Mouse (Mus musculus) cerebellum, adult 2 months (tissue): Measurements from ENCODE around the gene Figla. TPM values are rescaled to one million over a fixed set of nuclear protein-coding genes. Genes with fewer than 3 reads are reported as not detected.
"Not testable (repeated sequence)": the region's sequence is repeated elsewhere in the genome, so short reads cannot be mapped to it uniquely, and the experiment has no call there.

Source experiments
- DNase-seq, 2 experiments: peaks; one replicate each; pipeline ENCODE4 v3.0.0; 2021
- H3K27ac ChIP-seq: fragments of 200-500 bp; 2 replicates; pipeline ENCODE4 v1.5.1; 2012; ENCODE audit warnings: low read length, control low read depth, inconsistent platforms; ENCODE audit not compliant: insufficient read depth
- H3K27me3 ChIP-seq: fragments of 200-500 bp; 2 replicates; pipeline ENCODE4 v1.6.1; 2012; ENCODE audit warnings: inconsistent platforms, mild to moderate bottlenecking, low read length, moderate library complexity; ENCODE audit not compliant: control insufficient read depth, insufficient read depth
- H3K4me1 ChIP-seq: fragments of 200-500 bp; 2 replicates; pipeline ENCODE4 v1.6.1; 2011; ENCODE audit warnings: low read length; ENCODE audit not compliant: control insufficient read depth, insufficient read depth
- H3K4me3 ChIP-seq: fragments of 200-500 bp; replicated peaks from 2 replicates; pipeline ENCODE3; 2011; ENCODE audit warnings: mild to moderate bottlenecking, low read depth, low read length, control low read depth; ENCODE audit not compliant: insufficient read depth
- CTCF ChIP-seq: fragments of 200-500 bp; IDR thresholded peaks from 2 replicates; pipeline ENCODE4 v1.5.1; 2011; ENCODE audit warnings: low read depth, mild to moderate bottlenecking, control low read depth, low read length, moderate library complexity, borderline replicate concordance; ENCODE audit not compliant: insufficient read depth
- POLR2A ChIP-seq: fragments of 200-500 bp; IDR thresholded peaks from 2 replicates; pipeline ENCODE4 v1.6.1; 2011; ENCODE audit warnings: low read length, control low read depth, borderline replicate concordance; ENCODE audit not compliant: insufficient read depth
- WGBS: fragments of 180-500 bp; shearing (Covaris S2); methylation state at CpG from one replicate; pipeline ENCODE4 v1.1.7; 2018; 5-methylcytosine and 5-hydroxymethylcytosine counted together
- polyA plus RNA-seq: library from polyadenylated mRNA; depleted of rRNA; stranded (reverse); fragments of >200 nt; gene quantifications from 2 replicates; pipeline ENCODE4 v1.2.3, GENCODE M21; 2012; rRNA removed

Figla gene
- not detected in 2 replicates for polyA plus RNA-seq

DNA sequence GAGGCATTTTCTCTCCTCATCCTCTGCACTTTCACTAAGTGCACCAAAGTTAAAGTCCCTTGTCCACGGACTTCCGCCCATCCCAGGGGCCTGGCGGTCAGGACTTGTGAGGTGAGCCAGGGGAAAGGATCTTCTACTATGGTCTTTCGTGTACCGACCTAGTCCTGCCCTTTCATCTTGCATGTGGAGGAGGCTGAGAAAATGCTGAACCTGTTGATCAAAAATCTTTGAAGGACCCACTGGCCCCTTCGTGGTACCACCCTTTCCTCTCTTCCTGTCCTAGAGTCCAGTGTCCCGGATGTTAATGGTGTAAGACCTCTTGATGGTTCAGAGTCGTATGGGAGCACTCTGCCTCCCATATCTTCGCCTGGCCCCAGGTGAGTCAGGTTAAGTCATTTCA, at the start of gene Figla:
TSS of gene Figla (plus strand) at position 301 of the 400 bp plus-strand sequence.
- Histone ChIP-seq H3K27ac (no peak within 1 kb of the TSS), H3K4me3 (no peak within 1 kb of the TSS), H3K4me1 (no peaks in the 10 kb centered on the region), H3K27me3 (no peaks in the 10 kb centered on the region)
- TF ChIP-seq CTCF (no peak), POLR2A (no peak)
- 85% methylated on average over 9 of the region's 9 CpGs for WGBS
- no peak for DNase-seq

DNA sequence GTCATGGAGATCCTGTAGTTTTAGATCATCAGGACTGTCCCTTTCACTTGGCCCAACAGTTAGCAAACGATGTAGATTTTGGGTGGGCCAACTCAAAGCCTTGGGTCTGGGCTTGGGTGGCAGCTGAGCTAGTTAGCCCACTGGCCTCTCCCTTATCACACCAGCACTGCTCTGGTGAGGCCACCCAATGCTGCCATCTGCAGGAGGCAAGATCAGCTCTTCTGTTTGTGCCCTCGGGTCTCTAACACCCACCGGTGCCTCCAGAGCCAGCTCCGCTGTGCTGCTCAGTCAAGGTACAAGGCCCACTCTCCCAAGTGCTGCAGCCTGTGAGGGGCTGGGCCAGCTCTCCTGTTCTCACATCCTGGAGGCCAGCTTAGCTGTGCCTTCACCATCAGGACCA, 49.3 kb upstream of the Figla start:
- Histone ChIP-seq H3K4me1 (no peaks in the 10 kb centered on the region), H3K27ac (no peak overlapping the region), H3K27me3 (no peaks in the 10 kb centered on the region), H3K4me3 (no peak overlapping the region)
- TF ChIP-seq CTCF, result no peak
- no peak for TF ChIP-seq POLR2A
- no peak for DNase-seq
- 70% methylated on average over 4 of the region's 4 CpGs for WGBS

DNA sequence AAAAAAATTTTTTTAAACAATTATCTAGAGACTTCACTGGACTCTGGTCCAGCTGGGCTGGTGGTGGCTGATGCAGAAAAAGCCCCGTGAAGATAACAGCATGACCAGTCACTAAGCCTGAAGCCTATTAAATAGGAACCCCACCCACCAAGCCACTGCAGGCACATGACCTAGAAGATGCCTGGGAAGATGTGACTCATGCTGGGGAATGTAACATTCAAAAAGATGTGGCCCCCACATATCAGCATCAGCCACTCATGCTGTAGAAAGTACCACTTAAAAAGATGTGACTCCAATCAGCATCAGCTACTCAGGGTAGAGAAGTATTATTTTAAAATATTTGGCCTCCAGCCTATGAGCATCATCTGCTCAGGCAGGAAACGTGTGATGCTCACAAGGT, 46.1 kb upstream of the Figla start:
- H3K27me3 ChIP-seq, result no peaks in the 10 kb centered on the region
- WGBS, result 51% methylated on average over 2 of the region's 2 CpGs

DNA sequence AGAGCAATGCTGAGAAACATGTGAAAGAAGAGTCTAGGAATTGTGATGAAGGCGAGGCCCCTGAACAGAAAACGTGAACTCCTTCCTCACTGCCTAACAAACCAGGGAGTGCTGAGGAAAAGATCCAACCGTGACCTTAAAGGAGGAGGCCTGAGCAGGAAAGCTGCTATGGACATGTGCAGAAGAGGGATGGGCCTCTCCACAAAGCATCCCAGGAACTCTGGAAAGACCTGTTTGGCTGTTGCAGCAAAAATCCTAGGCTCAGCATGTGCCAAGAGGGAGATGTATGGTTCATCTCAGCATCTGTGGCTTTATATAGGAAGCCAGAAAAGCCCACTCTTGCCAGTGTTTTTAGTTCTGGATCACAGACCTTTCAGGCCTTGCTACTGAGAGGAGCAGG, 43.3 kb upstream of the Figla start:
- H3K4me3 ChIP-seq, result no peak overlapping the region
- no peak overlapping the region for H3K27ac ChIP-seq
- peak in 1 of 2 experiments; percentile 20 for DNase-seq
- TF ChIP-seq CTCF (no peak), POLR2A (no peak)
- 45% methylated on average over 3 of the region's 3 CpGs for WGBS
- H3K4me1 ChIP-seq, result peaks cover 7% of the 10 kb centered on the region
- no peaks in the 10 kb centered on the region for H3K27me3 ChIP-seq

More for the DNA sequence above, 46.1 kb upstream of the Figla start:
- TF ChIP-seq CTCF (no peak), POLR2A (no peak)
- Histone ChIP-seq H3K4me3 (no peak overlapping the region), H3K4me1 (peaks cover 7% of the 10 kb centered on the region), H3K27ac (no peak overlapping the region)
- DNase-seq, result no peak

DNA sequence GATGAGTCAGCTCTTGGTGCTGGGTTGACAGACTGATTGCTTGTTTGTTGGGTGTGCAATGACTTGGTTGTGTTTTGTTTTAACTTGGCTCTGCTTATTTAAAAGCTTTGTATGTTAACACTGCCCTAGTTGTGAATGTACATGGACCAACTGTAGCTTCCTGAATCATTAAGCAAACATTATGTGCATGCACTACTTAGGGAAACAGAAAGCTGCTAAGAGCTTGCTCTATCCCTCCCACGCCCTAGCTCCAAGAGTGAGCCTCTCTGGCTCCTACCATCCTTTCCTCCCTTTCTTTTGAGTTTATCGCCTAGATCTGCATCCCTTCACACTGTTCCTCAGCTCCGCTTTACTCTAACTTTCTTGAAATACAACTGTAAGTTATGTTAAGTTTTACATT, 42.6 kb upstream of the Figla start:
- 84% methylated on average over 3 of the region's 3 CpGs for WGBS
- H3K27ac ChIP-seq, result no peak overlapping the region
- TF ChIP-seq POLR2A (no peak), CTCF (no peak)
- H3K4me3 ChIP-seq, result no peak overlapping the region
- H3K27me3 ChIP-seq, result no peaks in the 10 kb centered on the region
- DNase-seq, result no peak
- H3K4me1 ChIP-seq, result peaks cover 7% of the 10 kb centered on the region

DNA sequence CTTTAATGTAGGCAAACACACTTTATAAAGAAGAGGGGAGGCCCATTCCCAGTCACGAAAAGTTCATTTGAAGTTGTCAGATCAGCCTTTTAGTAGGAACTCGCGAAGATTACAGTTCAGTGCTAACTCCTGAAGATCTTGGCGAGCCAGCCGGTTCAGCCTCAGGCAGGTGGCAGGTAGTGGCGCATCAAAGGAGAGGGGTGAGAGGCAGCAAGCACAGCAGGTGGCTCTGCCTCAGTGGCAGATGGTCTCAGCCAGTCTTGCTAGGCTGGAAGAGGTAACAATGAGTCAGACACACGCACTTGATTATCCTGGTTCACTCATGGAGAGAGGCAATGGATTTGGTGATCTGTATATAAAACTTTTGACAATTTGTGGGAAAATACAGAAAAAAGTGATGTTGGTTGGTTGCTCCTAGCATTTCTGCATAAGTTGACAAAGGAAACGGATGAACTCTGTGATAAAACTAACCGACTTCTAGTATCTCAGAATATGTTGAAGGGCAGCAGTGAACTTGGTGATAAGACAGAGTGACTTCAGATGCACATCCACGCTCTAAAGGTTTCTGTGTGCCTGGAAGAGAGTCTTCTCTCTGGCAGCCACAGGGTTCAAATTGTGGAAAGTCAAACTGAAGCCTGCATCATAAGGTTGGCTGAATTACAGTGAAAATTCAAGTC, 40.9 kb upstream of the Figla start:
- TF ChIP-seq POLR2A (no peak), CTCF (no peak)
- H3K4me3 ChIP-seq, result no peak overlapping the region
- no peaks in the 10 kb centered on the region for H3K27me3 ChIP-seq
- WGBS, result 65% methylated on average over 10 of the region's 10 CpGs
- DNase-seq, result peak; percentile 43 to 67
- no peak overlapping the region for H3K27ac ChIP-seq
- H3K4me1 ChIP-seq, result peaks cover 7% of the 10 kb centered on the region

DNA sequence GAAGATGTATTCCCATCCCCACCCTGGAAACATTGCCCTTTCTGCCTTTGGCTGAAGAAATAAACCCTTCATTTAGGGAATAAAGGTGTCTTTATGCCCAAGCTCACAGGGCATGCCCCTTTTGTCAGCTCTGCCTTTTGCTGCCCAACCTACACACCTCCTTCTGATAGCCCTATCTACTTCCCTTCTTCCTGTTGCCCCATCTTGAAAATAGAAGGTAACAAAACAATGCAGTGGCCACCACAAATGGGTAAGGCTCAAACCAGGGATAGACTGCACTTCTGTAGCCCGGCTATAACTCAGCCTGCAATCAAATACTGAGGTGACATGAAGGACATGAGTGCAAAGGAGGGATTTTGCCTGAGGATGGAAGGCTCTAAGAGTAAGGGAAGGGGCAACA, 40.2 kb upstream of the Figla start:
- DNase-seq, result no peak
- TF ChIP-seq CTCF, result no peak
- no peak for TF ChIP-seq POLR2A
- H3K27ac ChIP-seq, result no peak overlapping the region
- 89% methylated on average over 1 of the region's 1 CpGs for WGBS
- H3K27me3 ChIP-seq, result no peaks in the 10 kb centered on the region
- H3K4me1 ChIP-seq, result peaks cover 7% of the 10 kb centered on the region
- H3K4me3 ChIP-seq, result no peak overlapping the region

DNA sequence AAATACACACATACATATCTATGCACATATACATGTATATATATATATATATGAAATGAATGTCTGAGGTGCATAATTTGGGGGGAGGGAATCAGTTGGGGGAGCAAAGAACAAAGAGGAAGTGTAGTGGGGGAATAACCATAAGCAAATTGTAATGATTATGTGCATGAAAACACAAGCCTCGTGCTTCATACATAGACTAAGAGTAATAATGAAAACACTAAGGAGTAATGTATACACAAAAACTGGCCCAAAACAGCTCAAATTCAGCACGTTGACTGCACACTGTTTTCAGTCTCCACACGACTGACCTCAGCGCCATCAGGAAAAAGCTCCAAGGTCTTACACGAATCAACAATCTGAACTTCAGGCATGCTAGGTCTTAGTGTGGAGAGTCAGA, 39.7 kb upstream of the Figla start:
- Histone ChIP-seq H3K4me3 (no peak overlapping the region), H3K27ac (no peak overlapping the region), H3K27me3 (no peaks in the 10 kb centered on the region), H3K4me1 (peaks cover 7% of the 10 kb centered on the region)
- no peak for TF ChIP-seq POLR2A
- no peak for TF ChIP-seq CTCF
- no peak for DNase-seq
- 84% methylated on average over 5 of the region's 5 CpGs for WGBS

DNA sequence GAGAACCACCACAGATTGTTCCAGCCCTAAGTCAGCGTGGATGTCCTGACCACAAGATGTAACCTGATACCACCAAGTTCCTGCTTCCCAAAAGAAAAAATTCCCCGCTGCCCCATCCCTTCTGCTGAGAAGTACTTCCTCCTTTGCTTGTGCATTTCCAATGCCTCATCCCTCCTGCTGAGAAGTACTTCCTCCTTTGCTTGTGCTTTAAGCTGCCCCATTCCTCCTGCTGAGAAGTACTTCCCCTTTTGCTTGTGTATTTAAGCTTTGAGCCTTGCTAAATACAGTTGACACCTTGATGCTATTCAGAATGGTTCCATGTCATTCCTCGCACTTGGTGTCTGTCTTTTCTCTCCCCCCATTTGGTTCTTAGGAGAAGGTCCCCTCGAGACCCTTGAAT, 37.2 kb upstream of the Figla start:
- not testable (repeated sequence) for H3K27ac ChIP-seq, H3K4me1 ChIP-seq, DNase-seq, H3K27me3 ChIP-seq, H3K4me3 ChIP-seq
- 78% methylated on average over 4 of the region's 4 CpGs for WGBS
